ENCODE assay signal across 13 mouse cellular contexts in genomic region chr3:86069646-86070250, GRCm38 (mm10).
DNase-seq lines count a peak whose midpoint lies in the region; ATAC-seq and TF ChIP-seq lines count a peak whose summit lies in the region.
"Had no signal": no experiment of that assay in that cellular context is flagged by ENCODE, and none has a peak within 500 bp of the region (broad histone marks: within the 10 kb centered on the region; RNA-seq: fewer than 3 reads in every experiment).

No protein-coding gene starts in this region.

- TF ChIP-seq CTCF in left cerebral cortex, adult 2 months (IDR thresholded peaks at IDR 0.05) = peak; percentile 43

- no peaks in the 10 kb centered on the region for H3K4me1 ChIP-seq in midbrain, embryonic 15.5 days
- H3K4me1 ChIP-seq: forebrain, embryonic 13.5 days had no signal

- 92% methylated on average over 11 of the region's 11 CpGs for WGBS in midbrain, embryonic 15.5 days

- no peak overlapping the region for H3K4me2 ChIP-seq in midbrain, embryonic 15.5 days
- H3K4me2 ChIP-seq: forebrain, embryonic 13.5 days; heart, embryonic 11.5 days; midbrain, embryonic 11.5 days had no signal

- H3K4me3 ChIP-seq in left cerebral cortex, adult 2 months = no peak overlapping the region
- H3K4me3 ChIP-seq in midbrain, embryonic 15.5 days = no peak overlapping the region
- H3K4me3 ChIP-seq: forebrain, embryonic 13.5 days had no signal

- H3K9ac ChIP-seq in midbrain, embryonic 15.5 days = no peak overlapping the region
- H3K9ac ChIP-seq: forebrain, embryonic 13.5 days had no signal

- no peaks in the 10 kb centered on the region for H3K27me3 ChIP-seq in midbrain, embryonic 15.5 days (replicated peaks)
- H3K27me3 ChIP-seq: forebrain, embryonic 13.5 days had no signal

- DNase-seq in adrenal gland, postnatal 14 days = peak; percentile 21
- no peak for DNase-seq in adrenal gland, postnatal 4 days (ENCODE audit: low spot score in 2 of 2)
- DNase-seq in left cerebral cortex, adult 2 months (ENCODE audit: extremely low spot score in 1 of 2, low spot score in 2 of 2) = no peak
- DNase-seq in left cerebral cortex, postnatal 4 days = no peak
- peak; percentile 77 for DNase-seq in R1 (ENCODE audit: low read depth, low spot score)
- peak; percentile 31 for DNase-seq in lung, postnatal 36 days
- no peak for DNase-seq in retina, postnatal 1 day
- DNase-seq: adrenal gland, adult 2 months; kidney, adult 9 months had no signal

- intact Hi-C loops in left cerebral cortex, adult 2 months (cut with DNase I) = no loop called here
- intact Hi-C loops in left cerebral cortex, postnatal 4 days (cut with DNase I) = no loop called here

- no peaks in the 10 kb centered on the region for H3K36me3 ChIP-seq in midbrain, embryonic 15.5 days (replicated peaks)

- no peak overlapping the region for H3K27ac ChIP-seq in left cerebral cortex, adult 2 months
- no peak overlapping the region for H3K27ac ChIP-seq in midbrain, embryonic 15.5 days
- H3K27ac ChIP-seq: forebrain, embryonic 13.5 days had no signal

- no peak for ATAC-seq in midbrain, embryonic 15.5 days (replicated peaks)
- ATAC-seq: forebrain, embryonic 13.5 days had no signal

- no peaks in the 10 kb centered on the region for H3K9me3 ChIP-seq in midbrain, embryonic 15.5 days
- H3K9me3 ChIP-seq: forebrain, embryonic 13.5 days had no signal

Comparison
In these comparisons a context has a peak if more than half of its experiments do, and no peak if none do; other contexts are left out.
1. DNase-seq: peak in adrenal gland, postnatal 14 days (single experiment), R1 (single experiment) and lung, postnatal 36 days (single experiment); none in adrenal gland, postnatal 4 days (0 of 2), left cerebral cortex, adult 2 months (0 of 2), left cerebral cortex, postnatal 4 days (single experiment) and retina, postnatal 1 day (single experiment).